Mouse (Mus musculus): Measurements from ENCODE around the gene Rhbdd2.
"Not testable (repeated sequence)": the region's sequence is repeated elsewhere in the genome, so short reads cannot be mapped to it uniquely, and the experiment has no call there.

DNA sequence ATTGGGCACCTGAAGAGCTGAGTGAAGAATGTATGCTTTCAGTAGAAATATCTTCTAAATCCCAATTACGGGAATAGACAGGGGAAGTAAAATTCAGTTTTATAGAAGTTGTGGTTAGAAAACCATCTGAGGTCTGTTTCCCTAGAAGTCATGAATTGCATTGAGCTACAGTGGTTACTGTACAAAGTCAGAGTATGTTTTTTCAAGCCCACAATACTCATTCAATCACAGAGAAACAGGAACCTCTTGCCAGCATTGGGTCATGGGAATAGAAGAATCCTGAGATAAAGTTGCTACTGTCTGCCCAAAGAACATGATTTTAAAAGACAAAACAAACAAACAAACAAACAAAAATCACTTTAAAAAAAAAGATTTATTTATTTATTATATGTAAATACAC is 25.7 kb upstream of the Rhbdd2 start:
- TF ChIP-seq HCFC1 (IDR thresholded peaks at IDR 0.05; ENCODE audit: borderline replicate concordance, insufficient read depth, low read length); ZNF384 (IDR thresholded peaks at IDR 0.05; ENCODE audit: low read depth, low read length); CHD2 (IDR thresholded peaks at IDR 0.05; ENCODE audit: low read depth, low read length); ZC3H11A (IDR thresholded peaks at IDR 0.05; ENCODE audit: borderline replicate concordance, low read depth, low read length): not testable (repeated sequence)

All from ES-E14 (cell line).